Mouse (Mus musculus) fibroblast of lung, adult 2 months (primary cell): ENCODE measurements around the gene Sez6.

ENCODE experiments used
- DNase-seq: peaks from one replicate; pipeline ENCODE4 v3.0.0-alpha.2; 2011; ENCODE audit warnings: low read depth

Gene Sez6

DNA sequence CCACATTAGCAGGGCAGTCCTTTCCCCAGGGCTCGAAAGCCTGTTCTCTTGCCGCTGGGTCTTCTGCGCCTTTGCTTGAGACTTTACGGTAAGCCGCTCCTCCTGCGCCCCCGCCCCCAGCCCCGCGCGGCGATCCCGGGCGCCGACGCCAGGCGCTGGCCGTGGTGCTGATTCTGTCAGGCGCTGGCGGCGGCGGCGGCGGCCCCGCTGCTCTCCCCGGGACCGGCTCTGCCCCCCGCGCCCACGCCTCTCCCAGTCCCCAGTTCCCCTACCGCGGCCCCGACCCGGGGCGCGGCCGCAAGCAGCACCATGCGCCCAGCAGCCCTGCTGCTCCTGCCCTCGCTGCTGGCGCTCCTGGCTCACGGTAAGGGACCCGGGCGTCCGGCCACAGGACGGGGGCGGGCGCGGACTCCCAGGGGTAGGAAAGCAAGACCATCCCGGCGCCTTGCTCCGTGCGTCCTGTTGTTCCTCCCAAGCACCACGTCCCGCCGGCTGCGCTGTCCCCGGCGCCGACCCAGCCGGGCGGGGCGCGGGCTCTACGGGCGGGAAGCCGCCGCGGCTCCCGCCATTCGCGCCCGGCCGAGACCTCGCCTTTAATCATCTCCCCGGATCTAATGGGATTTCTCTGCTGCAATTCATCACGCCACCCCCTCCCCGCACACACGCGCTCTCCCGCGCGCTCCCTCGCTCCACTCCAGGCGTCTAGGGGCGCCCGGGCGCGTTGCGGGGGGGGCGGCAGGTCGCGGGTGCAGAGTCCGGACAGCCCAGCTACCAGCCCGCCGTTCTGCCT lies at the start of gene Sez6:
Gene Sez6, plus strand, starts transcription at position 50 of the 790 bp plus-strand sequence.
- no peak for DNase-seq

DNA sequence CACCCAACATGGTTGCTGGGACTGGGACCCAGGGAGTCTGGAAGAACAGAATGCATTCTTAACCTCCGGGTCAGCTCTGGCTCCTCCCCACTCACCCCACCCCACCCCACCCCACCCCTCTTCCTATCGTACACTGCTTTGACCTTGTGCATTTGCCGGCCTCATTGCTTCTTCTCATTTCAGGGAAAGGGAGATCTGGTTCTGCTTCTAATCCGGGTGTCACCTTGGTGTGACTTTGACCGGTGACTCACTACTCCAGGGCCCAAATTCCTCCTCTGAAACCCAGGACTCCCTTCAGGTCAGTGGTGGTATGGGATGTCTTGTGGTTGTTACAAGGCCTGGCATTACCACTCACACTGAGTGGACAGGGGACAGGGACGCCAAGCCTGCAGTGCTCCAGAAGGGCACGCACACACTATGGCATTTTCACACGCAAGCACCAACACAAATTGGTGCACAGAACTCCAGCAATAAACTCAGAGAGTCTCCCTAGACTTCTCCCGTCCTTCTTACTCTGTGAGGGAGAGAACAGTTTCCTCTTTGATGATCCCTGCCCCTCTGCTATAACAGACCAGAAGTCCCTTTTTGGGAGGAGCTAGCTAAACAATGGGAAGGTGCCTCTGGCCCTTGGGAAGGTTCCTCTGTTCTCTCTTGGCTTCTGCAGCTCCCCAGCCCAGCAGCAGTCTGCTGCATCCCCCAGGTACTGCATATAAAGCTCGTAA lies 45.9 kb upstream of the Sez6 start:
- DNase-seq = no peak

DNA sequence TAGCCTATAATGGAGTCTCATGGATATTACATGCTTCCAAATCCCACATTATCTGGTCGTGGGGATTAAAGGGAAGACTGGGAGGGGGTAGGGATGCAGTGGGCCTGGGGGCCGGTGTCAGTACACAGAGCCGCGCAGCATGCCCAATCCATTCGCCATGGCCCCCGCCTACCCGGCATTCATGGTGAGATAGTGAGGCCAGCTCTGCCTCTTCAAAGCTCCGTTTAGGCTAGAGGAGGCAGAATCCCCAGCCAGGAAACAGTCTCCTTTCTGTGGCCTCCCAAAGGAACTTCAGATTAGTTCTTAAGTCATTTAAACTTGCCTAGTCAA lies 45.4 kb upstream of the Sez6 start:
- no peak for DNase-seq

DNA sequence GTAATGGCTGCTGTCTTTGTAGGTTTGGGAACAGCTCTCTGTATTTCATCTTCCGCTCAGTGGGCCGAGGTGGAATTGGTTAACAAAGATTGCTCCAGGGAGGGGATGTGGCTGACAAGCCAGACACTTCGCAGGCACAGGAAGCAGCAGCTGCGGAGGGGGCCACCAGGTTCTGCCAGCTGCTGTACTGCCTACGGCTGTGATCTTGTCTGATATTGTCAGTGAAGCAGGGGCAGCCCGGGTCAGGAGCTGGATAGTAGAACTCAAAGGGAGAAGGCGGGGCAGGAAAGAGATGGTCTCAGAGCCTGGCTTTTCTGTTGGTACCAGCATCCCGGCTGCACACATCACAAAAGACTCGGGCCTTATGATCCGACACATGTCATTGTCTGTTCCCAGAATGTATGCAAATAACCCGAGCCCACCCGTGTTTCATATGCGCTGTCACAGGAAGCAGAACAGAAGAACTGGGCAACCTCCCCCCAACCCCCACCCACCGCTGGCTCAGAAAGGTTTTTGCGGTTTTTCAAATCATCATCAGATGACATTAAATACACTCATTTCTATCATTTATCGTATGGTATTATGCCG lies 43.1 kb upstream of the Sez6 start:
- DNase-seq = no peak

DNA sequence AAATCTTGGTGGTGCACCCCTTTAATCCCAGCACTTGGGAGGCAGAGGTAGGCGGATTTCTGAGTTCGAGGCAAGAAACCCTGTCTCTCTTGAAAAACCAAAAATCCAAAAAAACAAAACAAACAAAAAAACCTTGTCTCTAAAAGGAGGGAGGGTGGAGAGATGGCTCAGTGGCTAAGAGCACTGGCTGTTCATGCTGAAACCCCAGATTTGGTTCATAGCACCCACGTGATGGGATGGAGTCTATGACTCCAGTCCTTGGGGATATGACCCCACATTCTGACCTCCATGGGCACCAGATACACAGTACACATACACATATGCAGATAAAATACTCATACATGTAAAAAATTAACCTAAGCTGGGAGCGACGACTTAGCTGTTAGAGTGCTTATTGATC lies 41.8 kb upstream of the Sez6 start:
- no peak for DNase-seq

DNA sequence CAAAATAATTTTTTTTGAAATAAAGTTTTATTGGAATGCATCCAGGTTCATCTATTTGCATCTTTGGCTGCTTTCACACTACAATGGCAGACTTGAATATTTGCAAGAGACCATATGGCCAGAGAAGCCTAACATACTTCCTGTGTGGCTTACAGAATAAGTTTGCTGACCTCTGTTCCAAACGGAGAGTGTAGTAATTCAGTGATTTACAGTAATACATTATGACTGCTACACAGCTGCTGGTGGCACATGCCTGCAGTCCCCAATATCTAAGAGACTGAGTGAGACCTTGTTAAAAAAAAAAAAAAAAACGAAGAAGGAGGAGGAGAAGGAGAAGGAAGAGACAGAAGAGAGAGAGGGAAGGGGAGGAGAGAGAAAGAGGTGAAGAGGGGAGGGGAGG lies 41.1 kb upstream of the Sez6 start:
- no peak for DNase-seq

DNA sequence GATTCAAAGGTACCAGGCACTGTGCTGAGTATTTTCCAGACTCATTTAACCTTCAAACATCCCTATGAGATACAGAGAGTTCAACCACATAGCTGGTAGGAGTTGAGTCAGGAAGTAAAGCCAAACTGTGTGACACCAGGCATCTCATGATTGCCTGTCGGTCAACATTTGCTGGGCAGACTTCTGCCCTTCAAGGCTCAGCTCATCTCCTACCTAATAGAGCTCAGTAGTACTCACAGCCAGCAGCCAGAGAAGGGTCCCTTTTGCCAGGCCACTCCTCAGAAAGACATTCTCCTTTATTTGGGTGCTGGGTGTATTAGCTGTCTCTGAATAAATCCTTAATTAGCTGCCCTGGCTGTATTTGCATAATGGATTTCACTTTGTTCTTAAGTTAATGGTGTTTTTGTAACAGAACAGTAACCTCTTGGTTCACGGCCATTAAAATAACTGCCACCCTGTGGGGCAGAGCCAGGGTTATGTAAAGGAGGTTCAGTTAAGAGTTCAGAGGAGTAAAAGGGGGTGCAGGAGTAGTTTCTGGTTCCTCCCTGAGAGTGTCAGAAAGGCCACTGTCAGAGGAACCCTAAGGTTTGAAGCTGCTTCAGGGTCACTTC lies 39.8 kb upstream of the Sez6 start:
- no peak for DNase-seq

DNA sequence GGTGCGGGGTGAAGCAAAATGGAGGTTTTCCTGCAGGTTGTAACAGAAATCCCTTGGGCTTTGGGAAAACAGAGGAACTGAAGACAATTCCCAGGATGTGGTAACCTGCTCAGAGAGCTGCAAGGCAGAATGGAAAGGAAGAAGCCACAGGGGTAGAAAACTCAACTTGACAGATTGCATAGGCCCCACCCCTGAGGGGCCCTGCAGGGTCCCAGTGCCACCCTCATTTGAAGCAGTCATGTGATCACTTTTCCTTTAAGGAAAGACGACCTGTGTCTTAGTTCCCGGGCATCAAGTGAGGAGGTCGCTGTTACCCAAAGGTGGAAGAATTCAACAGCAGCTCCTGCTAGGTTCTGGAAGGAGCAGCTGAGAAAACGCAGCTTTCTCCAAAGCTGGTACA lies 37.7 kb upstream of the Sez6 start:
- no peak for DNase-seq

DNA sequence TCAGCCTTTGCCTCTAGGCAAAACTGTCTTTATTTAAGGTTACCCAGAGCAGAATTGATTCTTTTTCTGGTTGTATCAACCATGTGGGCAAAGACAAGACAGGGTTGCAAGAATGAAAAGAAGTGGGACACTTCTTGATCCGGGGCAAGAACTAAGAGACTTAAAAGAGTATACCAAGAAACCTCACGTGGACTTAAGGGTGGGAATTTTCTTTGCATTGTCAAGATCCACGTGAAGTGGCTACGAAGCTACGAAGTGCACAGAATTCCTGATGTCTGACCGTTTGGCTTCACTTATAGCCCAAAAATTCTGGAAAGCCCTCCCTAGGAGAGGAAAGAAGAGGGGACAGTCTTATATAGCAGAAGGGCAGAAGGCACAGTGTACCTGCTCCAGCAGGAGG lies 37.3 kb upstream of the Sez6 start:
- no peak for DNase-seq

DNA sequence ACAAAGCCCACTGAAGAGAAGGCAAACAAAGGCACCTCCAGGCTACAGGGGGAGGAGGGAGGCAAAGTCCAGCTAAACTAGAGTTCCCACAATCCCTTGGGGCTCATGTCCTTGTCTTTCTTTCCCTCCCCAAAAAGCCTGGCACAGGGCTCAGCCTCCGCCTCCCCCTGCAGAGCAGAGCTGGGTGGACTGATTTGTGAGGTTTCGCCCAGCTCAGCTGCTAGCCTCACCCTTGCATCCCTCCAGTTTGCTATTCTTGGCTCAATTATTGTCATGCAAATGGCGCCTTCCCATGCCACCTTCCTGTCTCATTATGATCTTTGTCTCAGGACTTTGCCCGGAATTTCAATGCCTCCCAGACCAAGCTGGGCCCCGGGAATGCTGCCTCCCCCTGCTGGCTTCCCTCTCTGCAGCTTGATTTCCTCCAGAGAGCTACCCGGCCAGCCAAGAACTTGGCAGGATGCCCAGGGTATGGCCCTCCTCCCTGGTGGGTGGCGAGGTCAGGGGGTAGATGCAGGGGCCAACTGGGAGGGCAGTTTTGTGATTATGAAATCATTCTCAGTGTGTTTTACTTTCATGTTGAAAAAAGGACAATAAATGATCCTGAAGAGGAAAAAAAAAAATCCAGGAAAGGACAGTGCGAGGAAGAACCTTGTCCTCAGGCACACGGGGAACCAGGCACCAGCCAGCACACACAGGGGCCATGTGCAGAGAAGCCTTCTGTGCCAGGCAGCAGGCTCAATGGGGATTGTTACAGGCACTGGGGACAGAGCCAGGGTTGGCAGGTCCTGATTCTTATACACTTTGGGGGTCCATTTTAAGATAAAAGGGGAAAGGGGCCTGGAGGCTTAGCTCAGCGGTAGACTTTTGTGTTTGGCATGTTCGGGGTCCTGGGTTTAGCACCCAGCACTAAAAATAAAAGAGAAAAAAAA lies 36.5 kb upstream of the Sez6 start, which contains the start of gene Pipox:
Gene Pipox, minus strand, starts transcription at position 310 of the 932 bp plus-strand sequence.
- peak; percentile 68 for DNase-seq

DNA sequence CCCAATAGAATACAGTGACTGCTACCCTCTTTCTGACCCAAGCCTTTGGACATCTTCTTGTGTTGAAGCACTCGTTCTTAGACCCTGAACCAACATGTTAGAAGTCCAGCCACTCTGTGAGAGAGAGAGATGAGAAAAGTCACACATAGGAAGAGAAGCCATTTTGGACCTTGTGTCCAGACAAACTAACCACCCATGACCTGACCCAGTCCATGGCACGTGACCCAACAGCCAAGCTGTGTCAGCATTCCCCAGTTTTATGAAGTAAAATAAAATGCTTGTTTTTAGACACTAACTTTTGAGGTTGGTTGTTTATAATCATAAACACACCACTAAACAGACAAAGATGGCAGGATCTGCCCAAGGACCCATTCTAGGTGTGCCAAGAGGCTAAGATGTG lies 35.6 kb upstream of the Sez6 start:
- DNase-seq = no peak

DNA sequence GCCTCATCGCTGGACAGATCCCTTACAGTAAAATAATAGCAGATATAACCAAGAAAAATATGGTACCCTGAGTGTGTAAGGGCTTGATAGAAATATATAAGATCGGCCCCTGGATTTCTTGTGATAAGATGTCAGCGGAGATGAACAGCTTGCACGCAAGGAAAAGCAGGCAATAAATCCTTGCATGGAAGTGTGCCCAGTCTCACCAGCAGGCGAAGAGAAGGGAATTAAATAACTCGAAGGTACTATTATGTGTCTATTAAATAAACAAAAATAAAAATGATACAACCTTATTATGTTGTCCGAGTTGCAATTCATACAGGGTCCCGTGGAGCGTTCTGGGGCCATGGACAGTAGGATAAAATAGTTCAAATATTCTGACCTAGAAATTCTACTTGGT lies 34.6 kb upstream of the Sez6 start:
- DNase-seq = no peak

DNA sequence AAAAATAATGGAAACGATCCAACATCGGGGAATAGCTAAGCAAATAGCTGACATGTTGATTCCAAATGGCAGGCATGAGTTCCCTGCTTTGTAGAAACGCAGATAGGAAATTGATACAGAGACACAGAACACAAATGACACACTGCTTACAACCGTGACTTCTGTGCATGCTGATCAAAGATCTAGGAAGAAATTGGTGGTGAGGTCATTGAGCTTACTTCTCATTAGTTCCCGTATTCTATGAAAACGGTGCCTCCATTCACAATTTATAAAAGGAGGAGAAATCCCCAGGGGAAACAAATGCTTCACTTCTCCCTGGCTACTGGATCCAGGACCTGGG lies 34.1 kb upstream of the Sez6 start:
- no peak for DNase-seq

DNA sequence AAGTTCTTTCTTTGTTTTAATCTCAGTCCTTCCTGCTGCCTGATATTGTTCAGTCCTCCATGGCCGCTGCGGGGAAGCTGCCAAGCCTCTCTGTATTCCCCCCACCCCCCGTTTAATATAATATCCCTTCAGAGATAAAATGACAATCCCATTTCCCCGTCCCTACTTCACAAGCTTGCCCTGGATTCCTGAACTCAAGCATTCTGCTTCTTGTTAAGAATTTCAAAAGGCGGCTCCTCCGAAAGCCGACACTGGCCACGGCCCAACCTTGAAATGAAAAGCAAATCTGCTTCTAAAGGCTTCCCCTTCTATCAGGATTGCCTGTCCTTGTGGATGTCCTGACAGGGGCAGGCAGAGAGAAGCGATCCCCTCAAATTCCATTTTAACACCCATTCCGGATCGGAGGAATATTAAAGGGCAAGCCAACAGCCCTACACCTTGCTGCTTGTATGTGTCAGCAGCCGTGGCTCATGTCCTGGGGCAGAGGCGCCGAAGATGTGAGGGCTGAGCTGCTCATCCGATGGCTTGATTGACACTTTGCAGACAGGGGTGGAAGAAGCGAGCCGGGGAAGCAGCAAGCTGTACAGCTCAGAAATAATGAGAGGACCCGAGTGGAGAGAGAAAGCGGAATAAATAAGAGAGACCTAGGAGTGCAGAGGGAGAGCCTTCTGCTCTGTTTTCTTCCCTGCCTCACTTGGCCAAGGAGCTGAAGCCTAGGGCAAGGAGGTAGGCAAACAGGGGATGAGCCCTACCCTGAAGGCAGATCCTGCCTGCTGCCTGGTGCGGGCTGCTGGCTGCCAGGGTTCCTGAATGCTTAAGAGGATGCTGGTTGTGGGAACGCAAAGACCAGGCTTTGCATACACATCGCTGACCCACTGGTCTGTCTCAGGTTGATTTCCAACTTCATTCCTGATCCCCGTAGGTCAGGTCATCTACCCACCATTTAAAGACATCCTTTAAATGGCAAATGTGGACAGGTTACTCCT lies 33.5 kb upstream of the Sez6 start:
- DNase-seq = no peak

DNA sequence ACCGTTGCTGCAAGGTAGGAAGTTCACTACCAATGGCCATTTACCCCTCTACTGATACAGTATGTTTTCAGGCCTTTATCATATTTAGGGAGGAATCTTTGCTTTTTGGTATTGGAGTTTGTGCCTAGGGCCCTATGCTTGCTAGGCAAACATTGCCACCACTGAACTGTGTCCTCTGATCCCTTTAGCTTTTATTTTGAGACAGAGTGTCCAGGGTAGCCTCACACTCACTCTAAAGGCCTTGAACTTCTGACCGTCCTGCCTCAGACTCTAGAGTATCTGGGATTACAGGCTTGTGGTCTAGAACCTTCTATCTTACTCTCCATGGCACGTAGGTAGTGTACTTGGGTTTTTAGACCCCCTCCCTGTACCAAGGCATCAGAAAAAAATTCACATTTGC lies 30.4 kb upstream of the Sez6 start:
- DNase-seq = no peak

DNA sequence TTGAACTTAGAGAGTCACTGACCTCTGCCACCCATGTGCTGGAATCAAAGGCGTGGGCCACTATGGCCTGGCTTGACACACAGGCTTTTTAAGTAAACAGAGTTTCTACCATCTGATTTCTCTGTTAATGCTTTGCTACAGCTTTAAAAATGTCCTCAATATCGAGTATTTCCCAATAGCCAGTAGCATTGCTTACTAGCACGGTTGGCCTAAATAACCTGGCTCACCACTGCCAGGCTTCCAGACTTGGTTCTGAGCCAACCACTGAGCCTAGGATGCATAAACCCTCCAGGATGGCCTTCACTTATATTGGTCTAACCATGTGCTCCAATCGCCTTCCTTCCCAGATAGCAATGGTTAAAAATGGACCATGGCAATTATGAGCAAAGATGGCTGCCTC lies 29.9 kb upstream of the Sez6 start:
- DNase-seq = no peak

DNA sequence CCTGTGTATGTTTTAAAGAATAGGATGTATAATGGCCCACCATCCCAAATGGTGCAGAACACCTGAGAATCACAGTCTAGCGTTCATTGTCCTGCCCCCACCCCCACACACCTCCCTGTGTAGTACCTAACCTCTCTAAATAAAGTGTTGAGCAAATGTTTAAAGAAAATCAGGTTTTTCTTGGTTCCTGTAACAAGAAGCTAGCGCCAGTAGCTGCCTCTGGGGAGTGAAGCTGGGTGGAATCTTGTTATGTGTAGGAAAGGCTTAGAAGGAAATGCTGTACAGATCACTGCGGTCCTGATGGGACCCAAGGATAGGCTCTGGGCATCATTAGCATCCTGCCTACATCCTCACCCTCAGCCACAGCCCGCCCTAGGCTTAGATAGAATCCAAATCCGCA lies 29.2 kb upstream of the Sez6 start:
- no peak for DNase-seq

DNA sequence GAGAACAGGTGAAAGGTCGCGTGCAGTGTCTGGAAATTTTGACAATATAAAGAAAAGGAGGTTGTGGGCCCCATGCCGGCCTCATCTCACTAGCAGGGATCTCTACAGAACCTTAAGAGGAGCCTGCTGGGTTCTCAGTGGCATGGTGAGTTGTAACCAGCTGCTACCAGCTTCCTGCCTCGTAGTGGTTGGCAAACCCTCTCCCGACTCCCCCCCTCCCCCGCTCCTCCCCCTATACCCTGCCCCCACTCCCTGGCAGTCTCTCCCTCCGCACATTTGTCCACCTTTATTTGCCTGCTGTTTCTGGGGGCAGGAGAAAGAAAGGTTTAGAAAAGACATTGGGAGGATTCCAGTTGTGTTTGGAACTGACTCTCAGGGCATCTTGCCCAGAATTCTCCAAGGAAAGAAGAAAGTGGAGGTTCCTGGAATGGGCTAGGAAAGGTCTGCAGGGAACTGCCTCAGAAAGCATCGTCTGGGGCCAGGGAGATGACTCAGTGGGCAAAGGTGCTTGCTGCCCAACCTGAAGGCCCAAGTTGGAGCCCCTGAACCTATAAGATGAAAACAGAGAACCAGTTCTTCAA lies 28.7 kb upstream of the Sez6 start:
- no peak for DNase-seq

DNA sequence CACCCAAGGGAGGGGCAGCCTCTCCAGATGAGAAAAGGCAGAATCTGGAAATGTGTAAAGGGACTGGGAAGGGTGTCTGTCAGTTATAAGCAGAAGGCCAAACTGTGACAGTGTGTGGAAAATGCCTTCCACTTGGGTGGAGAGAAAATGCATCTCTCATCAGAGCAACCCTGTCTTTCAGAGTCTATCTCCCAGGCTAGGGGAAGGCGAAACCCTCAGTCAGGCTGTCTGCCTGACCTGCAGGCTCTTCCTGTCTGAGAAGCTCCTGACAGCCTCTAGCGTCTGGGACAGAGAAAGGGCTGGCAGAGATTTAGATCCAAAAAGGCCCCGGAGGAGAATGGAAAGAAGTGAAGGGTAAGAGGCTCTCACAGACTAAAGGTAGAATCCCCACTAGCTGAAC lies 26.8 kb upstream of the Sez6 start:
- no peak for DNase-seq

DNA sequence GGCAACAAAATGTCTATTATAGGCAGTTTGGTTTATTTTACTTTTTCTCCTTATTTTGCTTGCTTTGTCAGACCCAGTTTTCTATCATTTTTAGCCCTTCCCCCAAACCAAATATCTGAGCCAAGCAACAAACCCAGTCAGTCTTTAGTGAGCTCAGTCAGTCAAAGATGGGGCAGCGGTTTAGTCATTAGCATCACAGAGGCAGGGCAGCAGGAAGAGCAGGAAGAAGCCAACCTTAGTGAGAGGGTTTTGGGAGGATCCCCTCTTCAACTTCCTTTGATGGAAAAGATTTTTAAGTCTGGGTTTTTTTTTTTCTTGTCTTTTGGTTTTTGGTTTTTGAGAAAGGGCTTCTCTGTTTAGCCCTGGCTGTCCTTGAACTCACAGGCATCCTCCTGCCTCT lies 25.9 kb upstream of the Sez6 start:
- DNase-seq = no peak
